Mouse (Mus musculus) liver, embryonic 13.5 days (tissue): ENCODE measurements around the gene Gm5741. TPM values are rescaled to one million over a fixed set of nuclear protein-coding genes. Genes with fewer than 3 reads are reported as not detected.
"Not testable (repeated sequence)": the region's sequence is repeated elsewhere in the genome, so short reads cannot be mapped to it uniquely, and the experiment has no call there.

Experiments
- ATAC-seq: fragments of 200-750 bp; cut with Nextera tagmentation; 2 replicates; pipeline ENCODE4 v1.8.0; 2017; ENCODE audit warnings: low read depth, mild to moderate bottlenecking, moderate number of reproducible peaks, moderate library complexity
- DNase-seq: peaks from one replicate; pipeline ENCODE4 v3.0.0; 2022
- H3K27ac ChIP-seq: fragments of 300-500 bp; sonication (generic); 2 replicates; pipeline ENCODE4 v1.5.1; 2015; ENCODE audit warnings: moderate library complexity, mild to moderate bottlenecking, inconsistent platforms
- H3K27me3 ChIP-seq: fragments of 300-500 bp; sonication (generic); 2 replicates; pipeline ENCODE4 v1.6.1; 2015; ENCODE audit warnings: mild to moderate bottlenecking, inconsistent platforms
- H3K36me3 ChIP-seq: fragments of 300-500 bp; sonication (generic); 2 replicates; pipeline ENCODE4 v1.6.1; 2015; ENCODE audit warnings: mild to moderate bottlenecking, inconsistent platforms
- H3K4me1 ChIP-seq: fragments of 300-500 bp; sonication (generic); replicated peaks from 2 replicates; pipeline ENCODE4 v1.6.1; 2015; ENCODE audit warnings: inconsistent platforms
- H3K4me2 ChIP-seq: fragments of 300-500 bp; sonication (generic); 2 replicates; pipeline ENCODE4 v1.6.1; 2015; ENCODE audit warnings: inconsistent platforms, mild to moderate bottlenecking, moderate library complexity
- H3K4me3 ChIP-seq: fragments of 300-500 bp; sonication (generic); replicated peaks from 2 replicates; pipeline ENCODE4 v1.5.1; 2015; ENCODE audit warnings: mild to moderate bottlenecking, inconsistent platforms
- H3K9ac ChIP-seq: fragments of 300-500 bp; sonication (generic); 2 replicates; pipeline ENCODE4 v1.6.1; 2015; ENCODE audit warnings: mild to moderate bottlenecking, inconsistent platforms
- H3K9me3 ChIP-seq: fragments of 300-500 bp; sonication (generic); replicated peaks from 2 replicates; pipeline ENCODE4 v1.6.1; 2016; ENCODE audit warnings: inconsistent platforms
- WGBS: fragments of 180-500 bp; shearing (Covaris S2); methylation state at CpG from one replicate; pipeline ENCODE4 v1.1.7; 2015; ENCODE audit not compliant: insufficient replicate concordance; 5-methylcytosine and 5-hydroxymethylcytosine counted together
- polyA plus RNA-seq: library from polyadenylated mRNA; unstranded; fragments of >200 nt; fragmentation: Nextera tagmentation; extraction: Ambion mirVana; gene quantifications from 2 replicates; pipeline ENCODE4 v1.2.1, GENCODE M21; 2015

Gm5741 gene
- polyA plus RNA-seq, 1 experiment from 2014 or later, result not detected

DNA sequence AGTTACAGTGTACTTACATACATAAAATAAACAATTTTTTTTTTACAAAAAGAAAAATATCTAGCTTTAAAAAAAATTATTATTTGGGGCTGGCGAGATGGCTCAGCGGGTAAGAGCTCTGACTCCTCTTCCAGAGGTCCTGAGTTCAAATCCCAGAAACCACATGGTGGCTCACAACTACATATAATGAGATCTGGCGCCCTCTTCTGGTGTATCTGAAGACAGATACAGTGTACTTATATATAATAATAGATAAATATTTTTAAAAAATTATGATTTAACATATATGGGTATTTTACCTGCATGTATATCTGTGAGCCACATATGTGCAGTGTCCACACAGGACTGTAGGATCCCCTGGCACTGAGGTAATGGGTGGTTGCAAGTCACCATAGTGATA lies 18.5 kb upstream of the Gm5741 start:
- DNase-seq (no peak), ATAC-seq (no peak)
- no peaks in the 10 kb centered on the region for H3K27me3 ChIP-seq
- H3K9me3 ChIP-seq, result no peaks in the 10 kb centered on the region
- no peak overlapping the region for H3K9ac ChIP-seq
- WGBS, result 63% methylated on average over 3 of the region's 3 CpGs
- H3K27ac ChIP-seq, result no peak overlapping the region
- H3K4me3 ChIP-seq, result no peak overlapping the region
- H3K4me2 ChIP-seq, result no peak overlapping the region
- peaks cover 46% of the 10 kb centered on the region for H3K36me3 ChIP-seq
- H3K4me1 ChIP-seq, result peaks cover 45% of the 10 kb centered on the region

DNA sequence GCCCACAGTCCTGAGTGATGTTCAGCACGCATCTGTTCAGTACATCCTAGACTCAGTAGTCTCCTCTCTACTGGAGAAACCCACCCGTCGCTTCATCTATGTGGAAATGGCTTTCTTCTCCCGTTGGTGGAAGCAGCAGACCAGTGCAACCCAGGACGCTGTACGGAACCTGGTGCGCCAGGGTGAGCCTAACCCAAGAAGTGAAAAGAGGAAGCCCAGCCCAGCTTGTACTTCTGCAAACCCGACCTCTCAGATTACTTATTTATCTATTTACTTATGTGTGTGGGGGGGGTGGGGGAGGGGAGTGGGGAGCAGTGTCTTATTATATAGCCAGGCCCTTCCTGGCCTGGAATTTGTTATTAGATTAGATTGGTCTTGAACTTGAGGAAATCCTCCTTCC lies 16.9 kb upstream of the Gm5741 start:
- Histone ChIP-seq H3K4me1 (peaks cover 52% of the 10 kb centered on the region), H3K36me3 (peaks cover 40% of the 10 kb centered on the region), H3K9me3 (no peaks in the 10 kb centered on the region), H3K4me3 (peak overlapping the region; percentile 92), H3K27ac (no peak overlapping the region), H3K4me2 (peak overlapping the region; percentile 95; the same call in 1 of the 2 replicates), H3K9ac (0 out of 2 replicates have a peak overlapping the region, but pooled peaks have one; percentile 80), H3K27me3 (no peaks in the 10 kb centered on the region)
- 40% methylated on average over 8 of the region's 8 CpGs for WGBS
- DNase-seq (no peak), ATAC-seq (no peak)

DNA sequence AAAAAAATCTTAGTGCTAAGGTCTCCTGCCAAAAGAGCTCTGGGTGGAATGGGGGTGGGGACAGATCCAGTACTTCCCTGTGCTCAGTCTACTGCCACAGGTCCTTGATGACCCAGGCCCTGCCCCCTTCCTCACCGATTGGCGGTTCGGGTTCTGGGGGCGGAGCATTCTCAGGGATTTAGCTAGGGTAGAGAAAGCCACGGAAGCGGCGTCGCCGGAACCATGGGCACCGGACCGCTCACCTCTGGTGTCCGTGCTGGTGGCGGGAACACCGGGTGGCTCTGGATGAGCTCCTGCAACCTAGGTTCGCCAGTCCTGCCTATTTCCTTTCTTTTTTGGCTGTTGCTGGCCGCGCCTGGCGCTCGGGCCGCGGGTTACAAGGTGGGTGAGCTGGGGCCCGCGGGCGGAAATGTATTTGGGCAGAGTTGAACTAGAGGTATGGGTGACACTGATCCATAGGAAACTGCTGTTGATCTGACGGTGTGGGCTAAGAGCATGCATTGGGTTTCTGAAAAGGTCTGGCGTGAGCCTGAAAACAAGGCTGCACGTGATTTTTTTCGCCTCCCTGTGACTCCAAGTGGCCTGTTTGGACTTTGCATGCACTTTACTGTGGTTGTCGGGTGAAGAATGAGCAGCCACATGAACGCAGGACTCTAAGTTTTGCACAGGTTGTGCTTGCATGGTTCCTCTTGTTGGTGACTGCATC lies 15.5 kb upstream of the Gm5741 start, which contains the start of gene Man2b1:
TSS of gene Man2b1 (plus strand) at position 163 of the 706 bp plus-strand sequence.
- no peaks in the 10 kb centered on the region for H3K27me3 ChIP-seq
- H3K9ac ChIP-seq, result peak within 1 kb of the TSS; percentile 80
- peak; percentile 85 for ATAC-seq
- under 1% methylated on average over 30 of the region's 30 CpGs for WGBS
- H3K4me2 ChIP-seq, result peak within 1 kb of the TSS; percentile 95
- no peaks in the 10 kb centered on the region for H3K9me3 ChIP-seq
- peak; percentile 87 for DNase-seq
- H3K4me3 ChIP-seq, result peak within 1 kb of the TSS; percentile 92
- H3K27ac ChIP-seq, result peak within 1 kb of the TSS; percentile 82
- peaks cover 56% of the 10 kb centered on the region for H3K4me1 ChIP-seq
- H3K36me3 ChIP-seq, result peaks cover 38% of the 10 kb centered on the region

DNA sequence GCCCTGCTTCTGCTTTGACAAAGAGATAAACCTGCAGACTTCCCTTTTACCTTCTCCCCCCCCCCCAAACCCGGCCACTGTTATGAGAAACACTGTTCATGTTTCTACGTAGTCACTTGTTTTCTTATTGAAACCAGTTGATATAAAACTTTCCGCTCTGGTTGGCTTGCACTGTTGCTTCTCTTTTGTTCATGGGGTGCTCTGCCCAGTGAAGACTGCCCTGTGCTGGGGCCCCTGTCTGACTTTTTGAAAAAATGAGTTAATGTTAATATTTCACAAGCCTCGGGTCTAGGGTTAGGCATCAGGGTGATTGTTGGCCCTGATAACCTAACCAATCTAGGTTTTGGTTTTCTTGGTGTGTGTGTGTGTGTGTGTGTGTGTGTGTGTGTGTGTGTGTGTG lies 14.4 kb upstream of the Gm5741 start:
- 26% methylated on average over 4 of the region's 4 CpGs for WGBS
- Histone ChIP-seq H3K4me1 (peaks cover 64% of the 10 kb centered on the region), H3K27ac (peak overlapping the region; percentile 82), H3K4me2 (peak overlapping the region; percentile 95), H3K36me3 (peaks cover 36% of the 10 kb centered on the region), H3K9ac (peak overlapping the region; percentile 95; the same call in 1 of the 2 replicates), H3K4me3 (peak overlapping the region; percentile 92; the same call in 1 of the 2 replicates)
- DNase-seq, H3K9me3 ChIP-seq, H3K27me3 ChIP-seq, ATAC-seq: not testable (repeated sequence)

DNA sequence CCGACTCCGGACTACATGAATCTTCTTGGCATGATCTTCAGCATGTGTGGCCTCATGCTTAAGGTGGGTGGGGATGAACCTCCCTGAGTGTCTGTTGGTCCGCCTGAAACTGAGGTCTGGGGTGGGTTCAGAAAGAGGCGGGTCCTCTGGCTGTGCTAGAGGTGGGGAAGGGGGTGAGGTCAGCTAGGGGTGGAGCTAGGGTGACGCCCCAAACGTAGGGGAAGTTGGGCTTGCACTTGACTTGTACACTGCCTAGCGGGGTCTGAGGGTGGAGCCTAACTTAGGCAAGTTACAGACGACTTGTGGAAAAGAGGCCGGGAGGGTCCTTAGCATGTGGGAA lies 13.4 kb upstream of the Gm5741 start, which contains the start of gene Wdr83:
TSS of gene Wdr83 (minus strand) at position 91 of the 340 bp plus-strand sequence.
- H3K27ac ChIP-seq, result peak within 1 kb of the TSS; percentile 82
- H3K27me3 ChIP-seq, result no peaks in the 10 kb centered on the region
- ATAC-seq (peak; percentile 76), DNase-seq (peak; percentile 75)
- H3K4me3 ChIP-seq, result peak within 1 kb of the TSS; percentile 92
- no peaks in the 10 kb centered on the region for H3K9me3 ChIP-seq
- peaks cover 35% of the 10 kb centered on the region for H3K36me3 ChIP-seq
- peak within 1 kb of the TSS; percentile 95 for H3K4me2 ChIP-seq
- peak within 1 kb of the TSS; percentile 95 for H3K9ac ChIP-seq
- 0% methylated on average over 9 of the region's 9 CpGs for WGBS
- H3K4me1 ChIP-seq, result peaks cover 73% of the 10 kb centered on the region

DNA sequence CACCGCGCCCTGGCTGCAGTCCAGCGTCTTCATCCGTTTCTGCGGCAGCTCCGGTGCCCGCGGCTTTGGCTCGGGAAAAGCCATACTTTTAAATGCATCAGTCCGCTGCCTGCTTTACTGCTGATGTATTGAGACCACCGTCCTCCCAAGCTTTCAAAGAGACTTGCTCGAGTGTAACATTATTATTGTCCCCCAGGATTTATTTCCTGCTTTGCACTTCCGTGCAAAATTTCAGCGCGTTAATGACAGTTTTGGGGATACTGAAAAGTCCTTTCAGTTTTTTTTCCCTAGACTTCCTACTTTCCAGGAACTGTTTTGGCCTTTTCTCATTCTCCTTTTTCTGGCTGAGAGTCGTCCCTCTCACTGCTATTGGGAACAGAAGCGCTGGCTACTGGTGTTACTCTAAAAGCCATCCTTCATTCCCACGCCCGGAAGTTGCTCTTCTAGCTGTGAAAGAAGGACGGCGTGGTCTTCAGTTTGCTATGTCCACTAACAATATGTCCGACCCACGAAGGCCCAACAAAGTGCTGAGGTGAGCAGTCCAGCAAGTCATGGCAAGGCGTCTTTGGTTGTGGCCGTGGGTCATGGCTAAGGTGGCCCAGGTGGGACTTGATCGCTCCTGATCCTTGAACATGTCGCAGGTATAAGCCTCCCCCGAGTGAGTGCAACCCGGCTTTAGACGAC lies 12.9 kb upstream of the Gm5741 start, which contains the start of gene Wdr83os:
TSS of gene Wdr83os (plus strand) at position 209 of the 684 bp plus-strand sequence.
- peak; percentile 54 for DNase-seq
- Histone ChIP-seq H3K9me3 (no peaks in the 10 kb centered on the region), H3K4me1 (peaks cover 77% of the 10 kb centered on the region), H3K27me3 (no peaks in the 10 kb centered on the region), H3K9ac (peak within 1 kb of the TSS; percentile 95), H3K4me3 (peak within 1 kb of the TSS; percentile 92), H3K4me2 (peak within 1 kb of the TSS; percentile 95), H3K36me3 (peaks cover 35% of the 10 kb centered on the region), H3K27ac (peak within 1 kb of the TSS; percentile 82)
- ATAC-seq, result no peak
- WGBS, result under 1% methylated on average over 30 of the region's 30 CpGs

DNA sequence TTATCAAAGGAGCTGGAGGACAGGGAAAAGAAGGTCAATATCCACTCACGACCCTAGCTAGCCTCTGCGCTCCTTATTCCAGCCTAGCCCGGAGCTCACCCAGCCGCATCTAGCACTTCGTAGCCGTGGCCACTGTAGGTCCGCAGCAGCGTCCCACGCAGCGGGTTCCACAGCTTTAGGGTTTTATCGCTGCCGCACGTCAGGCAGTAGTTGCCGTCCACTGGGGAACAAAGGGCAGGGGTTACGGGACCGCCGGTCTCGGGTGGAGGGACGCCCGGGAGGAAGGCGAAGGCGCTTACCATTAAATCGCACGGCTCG lies 12.4 kb upstream of the Gm5741 start:
- Histone ChIP-seq H3K36me3 (peaks cover 35% of the 10 kb centered on the region), H3K27me3 (no peaks in the 10 kb centered on the region), H3K9me3 (no peaks in the 10 kb centered on the region), H3K4me2 (peak overlapping the region; percentile 95), H3K27ac (peak overlapping the region; percentile 82), H3K9ac (peak overlapping the region; percentile 95), H3K4me3 (peak overlapping the region; percentile 92), H3K4me1 (peaks cover 78% of the 10 kb centered on the region)
- DNase-seq (no peak), ATAC-seq (no peak)
- WGBS, result under 1% methylated on average over 25 of the region's 25 CpGs

DNA sequence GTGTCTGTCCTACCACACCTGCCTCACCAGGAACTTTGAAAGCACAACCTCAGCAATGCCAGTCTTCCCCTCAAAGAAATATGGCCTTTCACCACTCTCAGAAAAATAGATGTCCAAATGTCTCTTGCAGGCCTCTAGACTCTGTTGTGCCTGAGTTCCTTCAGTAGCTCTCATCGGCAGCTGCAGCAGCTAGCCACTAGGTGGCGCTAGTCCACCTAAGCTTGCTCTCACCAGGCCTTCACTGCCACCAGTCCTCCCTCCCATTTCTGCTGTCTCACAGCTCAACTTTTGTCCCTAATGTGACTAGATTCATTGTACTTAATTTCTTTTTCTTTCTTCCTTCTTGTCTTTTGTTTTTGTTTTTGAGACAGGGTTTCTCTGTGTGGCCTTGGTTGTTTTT lies 9.2 kb upstream of the Gm5741 start:
- H3K4me2 ChIP-seq, result no peak overlapping the region; the same call in 1 of the 2 replicates
- peak overlapping the region; percentile 81; the same call in 1 of the 2 replicates for H3K27ac ChIP-seq
- peaks cover 57% of the 10 kb centered on the region for H3K36me3 ChIP-seq

DNA sequence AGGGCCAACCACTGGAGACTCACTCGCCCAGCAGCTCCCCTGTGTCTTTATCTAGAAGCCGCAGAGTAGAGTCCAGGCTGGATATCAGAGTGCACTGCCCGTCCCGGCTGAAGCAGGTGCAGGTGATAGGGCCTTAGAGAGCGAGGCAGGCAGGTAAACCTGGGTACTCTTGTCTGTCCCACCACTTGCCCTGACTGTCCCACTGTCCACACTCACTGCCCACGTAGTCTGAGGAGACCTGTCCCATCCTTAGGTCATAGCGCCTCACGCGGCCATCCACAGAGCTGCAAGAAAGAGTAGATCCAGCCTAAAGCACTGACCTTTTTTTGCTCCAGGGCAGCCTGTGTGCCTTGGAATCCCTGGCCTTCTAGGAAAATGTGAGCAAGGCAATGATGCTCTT lies 8.2 kb upstream of the Gm5741 start:
- H3K27ac ChIP-seq, result peak overlapping the region; percentile 81
- H3K9me3 ChIP-seq, result no peaks in the 10 kb centered on the region
- peak; percentile 67 for DNase-seq
- H3K9ac ChIP-seq, result peak overlapping the region; percentile 53
- peak overlapping the region; percentile 54 for H3K4me2 ChIP-seq
- ATAC-seq, result peak; percentile 61
- no peaks in the 10 kb centered on the region for H3K27me3 ChIP-seq
- peaks cover 57% of the 10 kb centered on the region for H3K36me3 ChIP-seq
- H3K4me1 ChIP-seq, result peaks cover 72% of the 10 kb centered on the region
- WGBS, result 42% methylated on average over 9 of the region's 9 CpGs
- H3K4me3 ChIP-seq, result peak overlapping the region; percentile 18; the same call in 1 of the 2 replicates

More for the DNA sequence above, 9.2 kb upstream of the Gm5741 start:
- H3K4me3 ChIP-seq, result no peak overlapping the region
- ATAC-seq (peak; percentile 42; the same call in 1 of the 2 replicates), DNase-seq (peak; percentile 73)
- WGBS, result 0% methylated on average over 2 of the region's 2 CpGs
- H3K9me3 ChIP-seq, result no peaks in the 10 kb centered on the region
- peaks cover 77% of the 10 kb centered on the region for H3K4me1 ChIP-seq
- no peaks in the 10 kb centered on the region for H3K27me3 ChIP-seq
- H3K9ac ChIP-seq, result no peak overlapping the region; the same call in 1 of the 2 replicates

DNA sequence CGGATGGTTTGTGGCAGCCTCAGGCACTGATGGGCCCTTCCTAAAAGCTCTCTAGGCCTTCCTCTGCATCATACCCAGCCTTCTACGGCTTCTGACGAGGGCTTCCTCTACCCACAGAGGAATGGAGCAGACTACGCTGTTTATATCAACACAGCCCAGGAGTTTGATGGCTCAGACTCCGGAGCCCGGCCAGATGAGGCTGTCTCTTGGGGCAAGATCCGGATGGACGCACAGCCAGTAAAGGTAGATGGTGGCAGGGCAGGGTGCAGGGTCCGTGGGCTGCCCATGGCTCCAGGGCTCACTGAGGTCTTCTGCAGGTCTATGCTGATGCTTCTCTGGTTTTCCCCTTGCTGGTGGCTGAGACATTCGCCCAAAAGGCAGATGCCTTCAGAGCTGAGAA lies 6.8 kb upstream of the Gm5741 start:
- H3K4me3 ChIP-seq, result no peak overlapping the region
- ATAC-seq (no peak), DNase-seq (no peak)
- peaks cover 57% of the 10 kb centered on the region for H3K36me3 ChIP-seq
- H3K4me1 ChIP-seq, result peaks cover 76% of the 10 kb centered on the region
- peak overlapping the region; percentile 81 for H3K27ac ChIP-seq
- 0 out of 2 replicates have a peak overlapping the region, but pooled peaks have one; percentile 53 for H3K9ac ChIP-seq
- no peaks in the 10 kb centered on the region for H3K9me3 ChIP-seq
- WGBS, result 87% methylated on average over 10 of the region's 10 CpGs
- no peak overlapping the region for H3K4me2 ChIP-seq
- H3K27me3 ChIP-seq, result no peaks in the 10 kb centered on the region

DNA sequence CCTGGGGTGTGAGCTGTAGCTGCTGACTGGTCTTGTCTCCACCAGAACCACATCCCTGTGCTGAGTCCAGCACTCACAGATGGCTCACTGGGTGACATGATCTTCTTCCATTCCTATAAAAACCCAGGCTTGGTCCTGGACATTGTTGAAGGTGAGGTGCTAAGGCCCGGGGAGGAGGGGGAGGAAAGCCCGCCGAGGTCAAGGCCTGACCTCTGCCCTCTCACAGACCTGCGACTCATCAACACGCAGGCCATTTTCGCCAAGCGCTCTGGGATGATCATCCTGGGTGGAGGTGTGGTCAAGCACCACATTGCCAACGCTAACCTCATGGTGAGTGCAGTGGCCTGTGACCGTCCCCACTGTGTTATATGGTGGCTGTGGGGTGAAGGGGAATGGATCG lies 6.4 kb upstream of the Gm5741 start:
- DNase-seq (no peak), ATAC-seq (no peak)
- no peaks in the 10 kb centered on the region for H3K9me3 ChIP-seq
- H3K4me3 ChIP-seq, result no peak overlapping the region
- H3K36me3 ChIP-seq, result peaks cover 57% of the 10 kb centered on the region
- no peak overlapping the region for H3K4me2 ChIP-seq
- H3K27ac ChIP-seq, result no peak overlapping the region
- peaks cover 72% of the 10 kb centered on the region for H3K4me1 ChIP-seq
- 87% methylated on average over 10 of the region's 10 CpGs for WGBS
- 0 out of 2 replicates have a peak overlapping the region, but pooled peaks have one; percentile 53 for H3K9ac ChIP-seq
- no peaks in the 10 kb centered on the region for H3K27me3 ChIP-seq
